Mouse (Mus musculus): ENCODE results near the gene Cbwd1. TPM values are rescaled to one million over a fixed set of nuclear protein-coding genes. Genes with fewer than 3 reads are reported as not detected.
"Not testable (repeated sequence)": the region's sequence is repeated elsewhere in the genome, so short reads cannot be mapped to it uniquely, and the experiment has no call there.

Gene Cbwd1
- polyA plus RNA-seq, 1 experiment from 2014 or later = 22.8 TPM

DNA sequence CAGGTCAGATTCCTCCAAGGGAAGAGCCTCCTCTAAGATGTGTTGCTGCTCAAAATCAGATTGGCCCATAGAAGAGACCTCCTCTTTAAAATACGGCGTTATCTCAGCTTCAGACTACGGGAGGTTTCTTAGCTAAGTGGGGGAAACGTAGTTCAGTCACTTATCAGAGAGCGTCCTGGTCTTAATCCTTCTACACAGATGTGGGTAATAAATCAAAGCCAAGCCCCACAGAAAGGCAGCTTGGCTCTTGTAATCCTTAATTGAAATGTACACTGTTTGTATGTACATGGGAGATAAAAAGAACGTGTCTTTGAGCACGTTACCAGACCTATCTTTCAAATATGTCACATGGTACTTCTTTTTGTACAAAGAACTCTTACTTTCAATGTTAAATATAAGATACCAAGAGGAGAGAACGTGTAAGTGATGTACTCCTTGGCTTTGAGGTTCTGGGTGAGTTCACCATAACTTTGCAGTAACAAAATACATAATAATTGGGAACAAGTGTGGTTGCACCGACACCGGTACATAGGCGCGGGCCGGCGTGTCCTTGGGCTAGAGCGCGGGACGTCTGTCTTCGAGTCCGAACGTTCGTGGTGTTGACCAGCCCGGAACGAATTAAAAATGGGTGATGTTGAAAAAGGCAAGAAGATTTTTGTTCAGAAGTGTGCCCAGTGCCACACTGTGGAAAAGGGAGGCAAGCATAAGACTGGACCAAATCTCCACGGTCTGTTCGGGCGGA is 86.1 kb downstream of the Cbwd1 start, which contains the start of gene Gm10053:
Gm10053 (plus strand) TSS at position 558 of the 742 bp plus-strand sequence.
- not testable (repeated sequence) for H3K36me3 ChIP-seq; H3K4me2 ChIP-seq (replicated peaks); H3K27ac ChIP-seq (replicated peaks); H3K9me3 ChIP-seq; H3K9ac ChIP-seq (replicated peaks); H3K4me3 ChIP-seq; H3K4me1 ChIP-seq; ATAC-seq (ENCODE audit: low FRiP score, low read depth)
- H3K27me3 ChIP-seq = peaks cover 14% of the 10 kb centered on the region
- 86% methylated on average over 23 of the region's 26 CpGs for WGBS

GRCm38 (mm10) chr19:24873873-24874272 is 87.5 kb downstream of the Cbwd1 start:
- no peak for ATAC-seq (ENCODE audit: low FRiP score, low read depth)
- Histone ChIP-seq H3K4me2 (replicated peaks) (no peak overlapping the region), H3K9ac (replicated peaks) (no peak overlapping the region), H3K27me3 (peaks cover 27% of the 10 kb centered on the region), H3K36me3 (no peaks in the 10 kb centered on the region), H3K4me3 (no peak overlapping the region), H3K9me3 (no peaks in the 10 kb centered on the region), H3K27ac (replicated peaks) (no peak overlapping the region), H3K4me1 (no peaks in the 10 kb centered on the region)
- 70% methylated on average over 2 of the region's 2 CpGs for WGBS

- Histone ChIP-seq H3K27ac (replicated peaks) (no peak overlapping the region), H3K9me3 (no peaks in the 10 kb centered on the region), H3K36me3 (no peaks in the 10 kb centered on the region), H3K4me2 (replicated peaks) (peak overlapping the region; percentile 59), H3K4me3 (peak overlapping the region; percentile 36), H3K4me1 (no peaks in the 10 kb centered on the region), H3K27me3 (peaks cover 31% of the 10 kb centered on the region), H3K9ac (replicated peaks) (no peak overlapping the region; the same call in 1 of the 2 replicates)
- peak; percentile 70 for ATAC-seq (ENCODE audit: low FRiP score, low read depth)
- WGBS = 25% methylated on average over 18 of the region's 18 CpGs
Observed at GRCm38 (mm10) chr19:24871037-24871635, 90.3 kb downstream of the Cbwd1 start.

Small RNAs within 50 kb of the gene (microRNA-seq; reads per million reads assigned to microRNA genes)
- gene Mir3084-1 = not detected

Other genes starting within 250 kb of the Cbwd1 start
- gene Pgm5, start 99.8 kb downstream of the Cbwd1 start, polyA plus RNA-seq (2016; fragmentation: Nextera tagmentation; extraction: Ambion mirVana) = 0.64 and 0.93 TPM in 2 replicates
- 203 and 209 TPM in 2 replicates for gene Gm10053, start 85.9 kb downstream of the Cbwd1 start, polyA plus RNA-seq (2016; fragmentation: Nextera tagmentation; extraction: Ambion mirVana)
- gene Foxd4, start 60.4 kb downstream of the Cbwd1 start, polyA plus RNA-seq (2016; fragmentation: Nextera tagmentation; extraction: Ambion mirVana) = 0.09 and 0.18 TPM in 2 replicates
- gene Dock8, start 37.9 kb upstream of the Cbwd1 start, polyA plus RNA-seq (2016; fragmentation: Nextera tagmentation; extraction: Ambion mirVana) = 0.73 and 1.3 TPM in 2 replicates